Mouse (Mus musculus): ENCODE data around the gene Adamts16.

Gene Adamts16

DNA sequence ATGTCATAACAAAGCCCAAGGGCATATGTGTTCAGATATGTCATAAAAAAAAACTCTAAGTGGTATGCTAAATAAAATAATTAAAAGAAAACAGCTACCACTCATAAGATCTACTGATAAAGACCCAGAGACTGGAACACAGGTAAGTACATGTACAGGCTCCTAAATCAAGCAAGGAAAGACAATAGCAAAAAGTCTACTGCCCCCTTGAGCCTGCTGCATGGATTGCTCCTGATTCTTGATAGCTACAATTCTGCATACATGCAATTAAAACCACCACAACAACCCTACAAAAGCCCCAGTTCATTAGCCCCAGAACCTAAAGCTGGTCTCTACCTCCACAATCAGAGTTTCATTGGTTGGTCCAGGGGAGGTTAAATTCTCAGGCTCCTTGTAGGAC is 74.1 kb downstream of the Adamts16 start:
- no peak for DNase-seq (ENCODE audit: low spot score in 2 of 2)

DNA sequence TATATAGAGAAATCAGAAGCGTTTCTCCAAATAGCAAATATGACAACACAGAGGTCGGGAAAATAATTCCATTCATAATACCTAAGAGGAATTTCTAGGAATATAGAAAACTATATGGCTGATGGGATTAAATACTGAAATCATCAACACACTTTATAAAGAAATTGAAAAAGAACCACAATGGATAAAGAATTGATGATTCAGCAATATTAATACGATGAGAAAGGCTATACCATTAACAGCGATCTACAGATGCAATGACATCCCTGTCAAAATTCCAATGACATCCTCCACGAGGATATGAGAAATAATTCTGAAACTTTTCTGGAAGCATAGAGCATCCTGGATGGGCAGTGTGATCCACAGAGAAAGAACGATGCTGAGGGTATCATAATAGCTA is 76.9 kb downstream of the Adamts16 start:
- no peak for DNase-seq (ENCODE audit: low spot score in 2 of 2)

DNA sequence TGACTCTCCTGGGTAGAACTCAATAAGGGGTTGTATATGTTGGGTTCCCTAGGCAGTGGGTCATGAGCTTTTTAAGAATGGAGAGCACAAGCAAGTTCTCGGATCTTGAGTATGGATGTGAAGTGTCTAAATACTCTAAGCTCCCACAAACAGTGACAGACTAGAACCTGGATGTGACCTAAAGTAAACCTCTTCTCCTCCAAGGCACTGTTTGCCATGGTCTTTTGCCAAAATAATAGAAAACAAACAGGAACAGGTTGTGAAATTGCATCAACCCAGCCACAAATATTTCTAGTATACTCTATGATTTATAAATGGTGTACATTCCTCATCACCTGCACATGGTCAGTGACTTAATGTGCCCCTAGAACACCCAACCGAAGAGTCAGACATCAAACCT is 79.0 kb downstream of the Adamts16 start:
- no peak for DNase-seq (ENCODE audit: low spot score in 2 of 2)

DNA sequence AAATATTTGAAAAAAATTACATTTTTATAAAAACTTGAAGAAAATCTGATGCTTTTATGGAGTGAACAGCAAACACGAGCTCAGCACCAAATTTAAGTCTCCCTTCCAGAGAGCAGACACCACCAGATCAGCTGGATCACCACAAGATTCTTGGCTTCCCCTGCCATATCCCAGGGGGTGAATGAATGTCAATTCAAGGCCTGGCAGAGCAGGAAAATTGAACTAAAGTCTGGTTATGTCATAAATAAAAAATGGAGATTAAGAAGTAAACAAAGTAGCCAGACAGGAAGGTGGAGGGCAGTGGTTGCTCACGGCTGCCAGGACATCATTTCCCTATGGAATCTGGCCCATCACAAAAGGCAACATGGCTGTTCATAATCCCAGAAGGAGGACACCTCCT is 80.3 kb downstream of the Adamts16 start:
- DNase-seq (ENCODE audit: low spot score in 2 of 2): no peak

DNA sequence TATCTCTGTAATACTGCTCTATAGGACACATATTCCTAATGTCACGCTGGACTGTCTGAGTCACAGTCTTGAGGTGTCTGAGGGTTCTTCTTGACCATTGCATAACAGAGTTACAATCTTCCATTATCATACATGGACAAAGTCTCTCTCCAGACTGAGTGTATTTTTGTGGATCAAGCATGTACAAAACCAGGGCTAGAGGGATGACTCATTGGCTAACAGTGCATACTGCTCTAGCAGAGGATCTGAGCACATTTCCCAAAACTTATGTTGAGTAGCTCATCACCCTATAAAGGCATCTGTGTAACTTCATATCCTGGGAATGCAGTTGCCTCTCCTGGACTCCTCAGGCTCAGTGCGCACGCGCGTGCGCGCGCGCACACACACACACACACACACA is 81.4 kb downstream of the Adamts16 start:
- DNase-seq (ENCODE audit: low spot score in 2 of 2): no peak

DNA sequence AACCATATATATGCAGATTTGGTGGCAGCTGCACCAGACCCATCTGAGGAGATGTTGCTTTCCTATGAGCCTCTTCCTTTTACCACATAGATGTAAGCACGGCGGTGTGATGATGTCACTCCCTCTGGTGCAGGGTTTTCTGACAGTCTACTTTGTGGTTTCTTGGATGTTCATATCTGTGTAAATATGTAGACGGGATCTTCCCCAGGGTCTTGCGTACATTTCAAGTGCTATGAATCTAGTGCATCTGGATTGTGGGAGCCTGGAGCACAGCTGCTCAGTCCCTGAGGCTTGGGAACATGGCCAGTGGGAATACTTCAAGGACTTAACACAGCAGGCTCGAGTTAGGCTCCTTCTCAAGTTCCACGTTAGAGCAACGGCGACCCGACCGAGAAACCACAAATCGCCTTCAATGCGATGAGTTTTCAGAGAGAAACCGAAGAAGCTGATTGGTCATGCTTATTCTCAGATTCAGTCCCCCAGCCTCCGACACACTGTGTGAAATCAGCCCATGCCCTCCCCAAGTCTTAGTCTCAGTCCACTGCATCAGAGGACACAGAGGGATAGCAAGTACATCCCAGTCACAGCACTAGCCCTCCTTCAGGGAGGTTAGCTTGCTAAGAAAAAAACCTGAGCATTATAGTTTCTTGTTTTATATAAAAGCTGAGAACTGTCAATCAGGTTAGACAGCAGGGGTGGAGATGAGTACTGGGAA is 95.2 kb downstream of the Adamts16 start:
- DNase-seq (ENCODE audit: low spot score in 2 of 2): no peak

DNA sequence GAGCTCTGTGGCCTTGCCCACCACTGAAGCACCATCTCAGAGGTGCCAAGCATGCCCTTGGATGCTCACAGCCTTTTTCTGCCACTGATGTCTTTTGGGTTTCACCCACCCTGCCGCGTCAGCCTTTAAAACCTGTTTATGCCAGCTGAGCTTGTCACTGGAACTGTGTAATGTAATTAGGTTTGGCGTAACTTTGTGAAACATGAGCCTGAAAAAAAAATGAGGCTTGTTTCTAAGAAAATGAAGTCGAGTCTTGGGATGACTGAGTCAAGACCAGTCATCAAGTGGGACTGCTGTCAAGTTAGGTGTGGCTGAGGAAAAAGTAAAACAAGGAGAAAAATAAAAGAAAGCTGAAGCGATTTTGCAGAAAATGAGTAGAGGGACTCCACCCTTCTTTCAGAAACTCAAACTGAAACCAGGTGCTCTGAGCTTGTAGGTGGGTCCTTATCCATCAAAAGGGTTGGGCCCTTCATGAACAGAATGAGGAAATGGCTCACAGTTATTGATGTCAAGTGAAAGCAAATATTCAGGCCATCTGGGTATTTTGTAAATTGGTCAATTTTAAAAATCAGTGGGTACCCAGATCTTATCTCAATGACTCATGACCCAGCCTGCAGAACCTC is 97.1 kb downstream of the Adamts16 start:
- no peak for DNase-seq (ENCODE audit: low spot score in 2 of 2)

DNA sequence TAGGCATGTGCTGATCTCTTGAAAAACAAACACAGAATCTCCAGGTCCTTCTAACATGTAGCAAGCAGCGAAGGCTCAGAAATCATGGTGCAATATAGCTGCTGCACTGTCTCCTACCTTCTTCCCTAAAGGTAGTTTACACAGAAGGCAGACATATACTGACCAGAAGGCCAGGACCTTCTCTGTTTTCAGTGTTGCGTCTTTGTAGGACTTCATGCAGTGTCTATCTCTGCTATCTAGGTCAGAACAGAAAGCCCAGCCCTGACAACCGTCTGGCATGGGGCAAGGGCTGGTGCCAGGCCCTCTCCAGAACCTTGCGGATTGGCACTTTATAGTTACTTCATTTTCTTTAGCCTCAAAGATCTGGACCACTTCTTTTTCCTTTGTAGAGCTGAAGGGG is 98.9 kb downstream of the Adamts16 start:
- no peak for DNase-seq (ENCODE audit: low spot score in 2 of 2)

DNA sequence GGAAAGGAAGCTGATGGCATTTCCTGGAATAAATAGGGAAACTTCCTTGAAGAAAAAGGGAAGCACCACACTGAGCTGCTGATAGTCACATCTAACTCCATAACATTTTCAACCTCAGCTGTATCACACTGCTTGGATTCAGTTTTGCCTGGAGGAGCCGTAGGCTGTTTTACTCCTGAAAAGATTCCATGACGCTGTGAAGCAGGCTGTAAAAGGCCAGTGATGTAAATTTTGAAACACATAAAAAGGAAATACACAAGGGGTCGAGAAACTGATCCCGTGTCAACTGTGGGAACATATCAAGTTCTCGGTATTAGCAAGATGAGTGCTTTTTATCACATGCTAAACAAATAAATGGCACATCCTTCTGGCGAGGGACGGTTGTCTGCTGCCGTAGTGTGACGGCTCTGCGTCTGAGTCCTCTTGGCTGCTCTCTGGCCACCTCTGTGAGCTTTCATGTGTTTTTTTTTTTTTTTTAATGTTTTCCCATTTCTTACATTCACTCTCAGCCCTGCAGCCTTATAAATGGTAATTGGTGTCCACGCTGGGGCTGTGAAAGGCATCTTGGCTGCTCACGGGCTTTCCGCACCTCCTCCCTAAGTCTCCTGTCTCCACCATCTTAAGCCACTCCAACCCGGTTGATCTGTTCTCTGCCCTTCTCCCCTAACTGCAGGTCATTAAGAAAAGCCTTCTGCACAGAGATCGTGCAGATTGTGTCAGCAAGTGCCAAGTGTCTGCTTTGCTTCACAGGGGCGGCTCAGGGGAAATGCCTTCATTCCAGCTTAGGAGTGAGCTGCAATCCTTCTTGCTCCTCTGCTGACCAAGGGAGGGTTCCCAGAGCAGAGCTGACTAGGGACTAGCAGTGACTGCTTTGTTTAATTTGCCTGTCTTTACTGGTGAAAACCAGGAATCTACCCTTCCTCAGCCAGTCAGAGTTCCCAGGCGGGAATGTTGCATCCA is 101.0 kb downstream of the Adamts16 start:
- DNase-seq (ENCODE audit: low spot score in 2 of 2): no peak

DNA sequence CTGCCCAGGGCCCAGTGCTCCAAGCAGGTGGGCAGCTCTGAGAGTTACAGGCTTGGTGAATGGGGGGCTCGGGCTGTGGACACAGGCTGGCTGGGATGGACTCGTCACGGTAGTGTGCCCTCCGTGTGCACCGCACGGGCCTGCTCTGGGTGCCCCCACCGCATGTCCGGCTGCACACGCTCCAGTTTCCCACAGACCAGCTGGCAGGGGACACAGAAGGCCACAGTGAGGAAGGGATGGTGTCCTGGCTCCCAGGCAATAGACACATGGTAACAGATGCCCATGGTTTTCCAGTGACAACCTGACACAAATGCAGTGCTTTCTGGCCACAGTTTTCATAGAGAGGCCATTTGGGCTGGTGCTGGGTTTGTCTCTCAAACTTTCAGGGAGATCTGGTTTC is 102.8 kb downstream of the Adamts16 start:
- no peak for DNase-seq (ENCODE audit: low spot score in 2 of 2)

DNA sequence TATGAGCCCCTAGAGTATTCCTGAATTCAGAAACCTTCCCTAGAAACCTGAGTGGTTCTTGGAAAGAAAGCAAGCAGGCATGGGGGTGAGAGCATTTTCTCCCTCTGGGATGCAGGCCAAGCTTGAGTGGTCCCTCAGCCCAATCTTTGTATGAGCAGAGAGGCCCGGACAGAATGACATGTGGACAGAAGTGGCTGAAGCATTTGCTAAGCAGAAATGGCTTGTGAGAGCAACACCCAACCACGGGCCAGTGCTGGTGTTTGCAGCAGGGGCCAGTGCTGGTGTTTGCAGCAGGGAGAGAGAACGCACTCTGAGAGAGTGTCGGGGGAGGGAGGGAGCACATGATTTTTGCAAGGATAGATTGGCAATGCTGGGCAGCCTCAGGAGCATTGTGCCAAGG is 105.2 kb downstream of the Adamts16 start:
- no peak for DNase-seq (ENCODE audit: low spot score in 2 of 2)

DNA sequence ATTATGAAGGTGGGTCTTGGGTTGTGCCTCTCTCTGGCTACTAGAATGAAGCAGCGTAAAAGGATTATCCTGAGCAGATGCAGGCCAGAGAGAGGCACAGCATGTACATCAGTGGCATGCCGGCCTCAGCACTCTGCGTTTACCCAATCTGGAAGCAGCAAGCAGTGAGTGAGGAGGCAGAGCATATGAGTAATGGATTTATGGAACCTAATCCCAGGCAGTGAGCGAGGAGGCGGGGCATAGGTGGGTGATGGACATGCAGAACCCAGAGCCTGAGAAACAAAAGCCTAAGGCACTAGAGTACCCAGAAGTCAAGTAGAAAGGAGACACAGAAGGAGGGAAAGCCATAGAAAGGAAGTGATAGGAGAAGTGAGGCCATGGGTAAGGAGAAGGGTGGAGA is 107.0 kb downstream of the Adamts16 start:
- no peak for DNase-seq (ENCODE audit: low spot score in 2 of 2)

DNA sequence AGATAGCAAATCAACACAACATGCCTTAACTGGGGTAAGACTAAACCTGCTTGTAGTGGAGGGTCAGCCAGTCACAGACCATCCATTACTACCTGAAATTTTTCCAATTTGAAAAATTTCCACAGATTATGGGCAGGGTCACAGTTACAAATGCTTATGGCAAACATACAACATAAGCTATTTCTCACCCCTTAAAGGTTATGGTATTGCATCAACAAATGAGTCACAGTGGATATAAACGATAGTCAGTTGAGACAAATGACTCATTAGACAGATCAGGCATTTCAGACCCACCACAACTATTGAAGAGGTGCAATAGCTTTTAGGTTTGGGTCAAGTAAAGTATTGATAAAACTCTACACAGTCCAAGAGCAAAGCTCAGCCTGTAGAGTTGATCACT is 107.7 kb downstream of the Adamts16 start:
- no peak for DNase-seq (ENCODE audit: low spot score in 2 of 2)

DNA sequence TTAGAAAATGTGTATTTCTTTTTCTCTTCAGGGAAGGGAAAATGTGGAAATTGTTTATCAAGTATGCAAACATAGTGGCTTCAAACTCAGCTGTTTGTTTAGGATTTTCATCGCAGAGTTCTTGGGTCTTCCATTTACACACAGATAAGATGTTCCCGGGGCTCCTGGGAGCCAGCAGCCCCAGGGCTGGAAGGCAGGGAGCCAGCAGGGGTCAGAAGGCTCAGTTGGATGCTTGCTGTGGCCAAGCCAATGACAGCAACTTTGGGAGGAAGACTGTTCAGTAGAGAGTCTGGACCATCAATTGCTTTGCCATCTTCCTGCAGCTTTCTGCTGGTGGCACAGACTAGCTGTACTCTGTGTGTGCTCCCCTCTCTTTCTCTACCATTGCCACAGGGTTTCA is 108.4 kb downstream of the Adamts16 start:
- no peak for DNase-seq (ENCODE audit: low spot score in 2 of 2)

DNA sequence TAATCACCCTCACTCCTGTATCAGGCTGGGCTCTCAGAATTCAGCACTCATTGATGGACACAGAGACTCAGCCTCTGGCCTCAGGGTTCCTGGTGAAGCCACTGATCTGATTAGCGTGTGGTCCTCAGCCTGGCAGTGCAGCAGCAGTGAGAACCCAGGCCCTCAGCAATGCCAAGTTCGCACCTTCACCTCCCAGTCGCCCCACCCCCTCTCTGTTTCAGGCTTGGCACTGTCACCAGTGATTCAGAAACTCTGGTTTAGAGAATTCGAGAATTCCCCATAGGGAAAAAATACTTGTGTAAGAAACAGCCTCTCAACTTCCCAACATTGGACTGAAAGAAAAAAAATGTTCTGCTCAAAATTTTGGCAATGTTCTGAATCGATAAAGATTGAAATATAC is 108.8 kb downstream of the Adamts16 start:
- no peak for DNase-seq (ENCODE audit: low spot score in 2 of 2)

DNA sequence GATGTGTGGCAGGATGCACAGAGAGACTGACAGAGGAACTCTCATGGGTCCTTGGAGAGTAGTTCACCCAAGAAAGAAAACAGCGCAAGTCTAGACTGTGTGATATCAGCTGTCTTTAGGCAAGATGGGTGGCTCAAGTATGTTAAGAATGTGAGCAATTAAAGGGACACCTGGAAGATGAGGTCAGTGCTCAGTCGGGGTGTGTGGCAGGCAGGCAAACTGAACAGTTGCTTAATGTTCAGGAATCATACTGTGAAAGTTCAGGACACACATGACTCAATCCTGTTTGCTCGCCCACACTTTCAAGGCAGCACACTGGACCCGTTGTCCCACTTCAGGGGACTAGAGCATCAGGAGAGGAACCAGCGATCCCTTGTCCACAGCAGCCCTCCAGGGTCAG is 110.3 kb downstream of the Adamts16 start:
- DNase-seq (ENCODE audit: low spot score in 2 of 2): no peak

DNA sequence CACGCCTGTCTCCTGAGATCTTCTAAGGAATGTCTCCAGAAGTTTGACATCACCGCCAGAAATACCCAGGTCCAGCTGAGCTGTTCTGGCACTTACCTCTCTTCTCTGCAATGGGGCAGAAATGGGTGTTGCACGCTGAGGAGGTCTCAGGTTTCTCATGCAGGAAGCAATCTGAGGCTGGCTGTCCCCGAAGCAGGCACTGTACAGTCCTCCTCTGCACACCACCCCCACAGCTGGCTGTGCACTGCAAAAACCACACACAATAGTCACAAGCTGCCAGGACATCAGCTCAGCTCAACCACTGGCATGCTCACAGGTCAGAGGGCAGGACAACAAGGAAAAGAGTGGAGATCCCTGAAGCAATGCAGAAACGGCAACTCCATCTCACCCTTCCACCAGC is 111.6 kb downstream of the Adamts16 start:
- no peak for DNase-seq (ENCODE audit: low spot score in 2 of 2)

DNA sequence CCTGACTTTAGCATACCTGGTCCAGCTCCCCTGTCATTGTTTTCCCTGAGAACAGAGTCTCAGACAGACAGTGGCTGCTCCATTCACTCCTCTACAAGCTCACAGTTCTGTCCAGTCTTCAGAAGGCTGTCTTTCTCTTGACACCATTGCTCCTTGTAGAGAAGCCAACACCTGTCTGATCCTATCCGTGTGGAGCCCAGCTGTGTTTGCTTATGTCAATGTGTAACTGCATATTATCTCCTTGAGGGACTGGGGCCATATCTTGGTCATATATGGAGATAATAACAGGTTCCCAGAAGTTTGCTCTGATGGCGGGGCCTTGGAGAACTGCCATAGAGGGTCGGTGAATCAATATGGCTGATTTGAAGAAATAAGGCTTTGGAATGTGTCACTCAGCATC is 115.4 kb downstream of the Adamts16 start:
- no peak for DNase-seq (ENCODE audit: low spot score in 2 of 2)

DNA sequence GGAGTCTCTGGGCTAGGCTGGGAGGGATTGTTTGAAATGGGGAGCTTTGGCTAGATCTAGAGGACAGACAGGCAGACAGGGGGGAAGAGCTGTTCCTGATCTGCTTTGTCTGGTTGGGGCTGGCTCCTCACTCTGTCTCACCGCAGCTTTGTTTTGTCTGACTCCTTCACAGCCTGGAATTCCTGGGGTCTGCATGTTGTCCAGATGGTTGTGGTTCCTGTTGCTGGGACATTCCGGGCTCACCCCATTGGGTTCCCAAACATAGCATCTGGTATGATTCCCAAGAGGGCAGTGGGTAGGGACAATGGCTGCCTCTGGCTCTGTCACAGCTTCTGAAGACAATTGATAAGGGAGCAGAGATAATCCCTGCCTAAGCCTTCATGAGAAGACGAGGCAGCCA is 117.0 kb downstream of the Adamts16 start:
- DNase-seq (ENCODE audit: low spot score in 2 of 2): no peak

DNA sequence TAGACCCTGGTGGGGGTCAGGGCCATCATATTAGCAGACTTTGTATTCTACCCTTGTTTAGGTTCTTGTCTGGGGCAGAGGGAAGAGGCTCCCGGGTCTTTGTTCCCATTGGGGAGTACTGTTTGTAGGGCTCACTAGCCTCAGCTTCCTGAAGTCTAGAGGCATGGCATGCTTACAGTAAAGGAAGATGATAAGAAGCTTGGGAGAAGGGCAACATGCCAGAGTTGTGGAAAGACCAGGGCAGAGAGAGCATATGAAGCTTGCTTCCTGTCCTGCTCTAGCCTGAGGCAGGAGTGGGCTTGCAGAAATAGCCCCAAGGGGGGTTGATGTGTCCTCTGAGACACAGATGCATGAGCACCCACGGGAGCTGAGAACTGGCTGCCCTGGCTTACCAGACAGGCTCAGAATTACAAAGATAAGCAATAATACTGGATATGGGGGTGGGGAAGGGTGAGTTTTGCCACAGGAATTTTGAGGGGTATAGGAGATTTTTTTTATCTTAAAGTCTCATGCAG is 117.4 kb downstream of the Adamts16 start:
- DNase-seq (ENCODE audit: low spot score in 2 of 2): no peak

DNA sequence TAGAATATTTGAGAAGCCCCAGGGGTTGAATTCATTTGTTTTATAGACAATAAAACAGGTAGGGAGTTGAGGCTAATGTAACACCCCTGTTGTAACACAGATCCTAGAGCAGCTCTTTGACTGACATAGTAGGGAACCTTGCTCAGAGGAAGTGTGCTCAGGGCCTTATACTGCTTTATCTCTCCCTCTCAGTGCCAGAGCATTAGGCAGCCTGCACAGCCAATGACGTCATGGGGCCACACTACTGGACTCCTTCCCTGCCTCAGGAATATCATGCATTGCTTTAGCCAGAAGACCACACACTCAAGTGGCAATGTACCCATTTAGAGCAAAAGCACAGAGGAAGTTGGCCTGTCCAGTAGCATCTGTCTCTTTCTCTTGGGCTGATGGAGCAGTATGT is 121.6 kb downstream of the Adamts16 start:
- no peak for DNase-seq (ENCODE audit: low spot score in 2 of 2)

DNA sequence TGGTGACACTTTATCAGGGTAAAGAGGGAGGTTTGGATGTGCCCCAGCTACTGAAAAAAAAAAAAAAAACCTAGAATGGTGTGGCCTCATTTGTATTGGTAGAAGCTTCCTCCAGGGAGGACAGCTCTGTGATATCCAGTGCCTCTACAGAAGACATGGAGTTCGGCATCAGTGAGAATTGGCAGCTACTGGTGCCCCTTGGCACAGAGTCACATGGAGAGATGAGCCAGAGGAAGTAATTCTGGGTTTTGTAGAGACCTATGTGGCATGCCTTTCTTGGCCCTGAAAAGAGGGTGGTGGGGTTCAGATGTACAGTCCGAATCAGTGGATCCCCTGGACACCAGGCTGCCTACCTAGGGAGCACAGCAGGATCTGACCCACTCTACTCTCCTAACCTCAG is 122.8 kb downstream of the Adamts16 start:
- DNase-seq (ENCODE audit: low spot score in 2 of 2): no peak

DNA sequence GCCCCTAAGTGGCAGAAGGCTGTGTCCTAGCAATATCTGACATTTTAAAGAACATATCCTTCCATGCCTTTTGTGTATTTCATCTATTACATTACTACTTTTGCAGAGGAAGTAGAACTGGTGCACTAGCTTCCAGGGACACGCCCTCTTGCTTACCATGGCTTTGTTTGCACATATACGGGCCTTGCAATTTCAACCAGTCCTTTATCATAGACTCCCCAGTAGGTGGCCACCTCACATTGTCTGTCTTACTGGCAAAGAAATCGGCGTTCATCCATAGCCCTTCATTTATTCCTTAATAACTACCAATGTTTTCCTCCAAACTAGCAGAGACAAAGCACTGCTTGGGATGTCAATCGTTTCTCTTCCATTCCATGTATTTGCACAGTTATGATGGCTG is 125.6 kb downstream of the Adamts16 start:
- DNase-seq (ENCODE audit: low spot score in 2 of 2): no peak

Data from right cerebral cortex, postnatal 10 days (tissue).